Mouse (Mus musculus) liver, embryonic 14.5 days (tissue): ENCODE measurements around the gene 4930548H24Rik. TPM values are rescaled to one million over a fixed set of nuclear protein-coding genes. Genes with fewer than 3 reads are reported as not detected.

Source experiments
- ATAC-seq: fragments of 200-750 bp; cut with Nextera tagmentation; 2 replicates; pipeline ENCODE4 v1.8.0; 2017; ENCODE audit warnings: moderate number of reproducible peaks, mild to moderate bottlenecking, moderate library complexity; ENCODE audit not compliant: insufficient read depth
- DNase-seq, 3 experiments: peaks; one replicate each; pipeline ENCODE4 v3.0.0-alpha.2; 2012 to 2013; ENCODE audit warnings: low read depth in 3 of 3, low spot score in 3 of 3
- H3K27ac ChIP-seq: fragments of 300-500 bp; sonication (generic); 2 replicates; pipeline ENCODE4 v1.5.1; 2014; ENCODE audit warnings: moderate library complexity, mild to moderate bottlenecking, control low read depth, inconsistent platforms
- H3K27me3 ChIP-seq: fragments of 300-500 bp; sonication (generic); 2 replicates; pipeline ENCODE4 v1.6.1; 2014; ENCODE audit warnings: mild to moderate bottlenecking, low read length, moderate library complexity; ENCODE audit not compliant: control insufficient read depth, insufficient read depth
- H3K36me3 ChIP-seq: fragments of 300-500 bp; sonication (generic); replicated peaks from 2 replicates; pipeline ENCODE4 v1.6.1; 2014; ENCODE audit warnings: low read depth; ENCODE audit not compliant: control insufficient read depth, insufficient read depth
- H3K4me1 ChIP-seq, 2 experiments: fragments of 200-500 bp in 1 of 2; fragments of 300-500 bp in 1 of 2; sonication (generic) in 1 of 2; replicated peaks; 2 replicates each; pipeline ENCODE4 v1.6.1; 2012 to 2014; ENCODE audit warnings: antibody characterized with exemption in 1 of 2, inconsistent platforms in 1 of 2, low read length in 1 of 2; ENCODE audit not compliant: control insufficient read depth in 2 of 2, insufficient read depth in 2 of 2
- H3K4me2 ChIP-seq: fragments of 300-500 bp; sonication (generic); 2 replicates; pipeline ENCODE4 v1.6.1; 2014; ENCODE audit warnings: low read depth, mild to moderate bottlenecking, control low read depth, moderate library complexity
- H3K4me3 ChIP-seq, 2 experiments: fragments of 200-500 bp in 1 of 2; fragments of 300-500 bp in 1 of 2; sonication (generic) in 1 of 2; 2 replicates each; pipeline ENCODE4 v1.5.1; 2012 to 2014; ENCODE audit warnings: low read depth in 2 of 2, low read length in 2 of 2, mild to moderate bottlenecking in 2 of 2, control low read depth in 1 of 2, inconsistent platforms in 1 of 2, moderate library complexity in 1 of 2; ENCODE audit not compliant: insufficient read depth in 1 of 2
- H3K9ac ChIP-seq: fragments of 300-500 bp; sonication (generic); replicated peaks from 2 replicates; pipeline ENCODE4 v1.6.1; 2014; ENCODE audit warnings: mild to moderate bottlenecking, control low read depth, moderate library complexity
- H3K9me3 ChIP-seq: fragments of 300-500 bp; sonication (generic); 2 replicates; pipeline ENCODE4 v1.6.1; 2016; ENCODE audit warnings: low read length, mixed read lengths; ENCODE audit not compliant: control insufficient read depth
- CTCF ChIP-seq: IDR thresholded peaks from 2 replicates; pipeline ENCODE4 v1.5.1; 2016; ENCODE audit warnings: antibody characterized with exemption, low read depth, control low read depth
- EP300 ChIP-seq: IDR thresholded peaks from 2 replicates; pipeline ENCODE4 v1.6.1; 2016; ENCODE audit warnings: antibody characterized with exemption, low read depth
- WGBS: fragments of 180-500 bp; shearing (Covaris S2); extraction: QIAGEN DNeasy Blood & Tissue Kit; methylation state at CpG from one replicate; pipeline ENCODE4 v1.1.7; 2014; ENCODE audit not compliant: insufficient replicate concordance; 5-methylcytosine and 5-hydroxymethylcytosine counted together
- polyA plus RNA-seq, 2 experiments: library from polyadenylated mRNA; depleted of rRNA in 1 of 2; stranded (reverse) in 1 of 2; unstranded in 1 of 2; fragments of >200 nt; fragmentation: Nextera tagmentation in 1 of 2; extraction: Ambion mirVana in 1 of 2; gene quantifications; 2 replicates each; pipeline versions ENCODE4 v1.2.1 to v1.2.3; 2012 to 2014

Gene 4930548H24Rik
- polyA plus RNA-seq, 2 experiments: 0.02 TPM; not detected in 1

- DNase-seq (no peak), ATAC-seq (no peak)
- TF ChIP-seq EP300 (no peak), CTCF (no peak)
- H3K9me3 ChIP-seq: no peaks in the 10 kb centered on the region
- H3K4me1 ChIP-seq: no peaks in the 10 kb centered on the region
- peaks cover 16% of the 10 kb centered on the region for H3K36me3 ChIP-seq
- H3K4me3 ChIP-seq: no peak overlapping the region
- H3K27me3 ChIP-seq: no peaks in the 10 kb centered on the region
- H3K9ac ChIP-seq: no peak overlapping the region
- H3K4me2 ChIP-seq: no peak overlapping the region
- H3K27ac ChIP-seq: no peak overlapping the region
- WGBS: 86% methylated on average over 3 of the region's 3 CpGs
Observed at GRCm38 (mm10) chr5:31467798-31468197, 17.7 kb upstream of the 4930548H24Rik start.

- TF ChIP-seq CTCF (no peak), EP300 (no peak)
- Histone ChIP-seq H3K4me3 (no peak overlapping the region), H3K4me2 (no peak overlapping the region), H3K36me3 (peaks cover 22% of the 10 kb centered on the region), H3K4me1 (no peaks in the 10 kb centered on the region), H3K9me3 (no peaks in the 10 kb centered on the region), H3K9ac (no peak overlapping the region), H3K27ac (no peak overlapping the region), H3K27me3 (no peaks in the 10 kb centered on the region)
- 87% methylated on average over 6 of the region's 6 CpGs for WGBS
- ATAC-seq (no peak), DNase-seq (no peak)
Observed at GRCm38 (mm10) chr5:31469711-31470110, 15.8 kb upstream of the 4930548H24Rik start.

GRCm38 (mm10) chr5:31470334-31470733 lies 15.2 kb upstream of the 4930548H24Rik start:
- Histone ChIP-seq H3K27me3 (no peaks in the 10 kb centered on the region), H3K36me3 (peaks cover 22% of the 10 kb centered on the region), H3K9me3 (no peaks in the 10 kb centered on the region), H3K9ac (no peak overlapping the region), H3K4me3 (no peak overlapping the region), H3K4me2 (no peak overlapping the region), H3K27ac (no peak overlapping the region), H3K4me1 (no peaks in the 10 kb centered on the region)
- ATAC-seq: no peak
- WGBS: 67% methylated on average over 7 of the region's 7 CpGs
- TF ChIP-seq EP300 (no peak), CTCF (peak; percentile 71)
- no peak for DNase-seq

GRCm38 (mm10) chr5:31480536-31480935 lies 5.0 kb upstream of the 4930548H24Rik start:
- peaks cover 8% of the 10 kb centered on the region for H3K36me3 ChIP-seq

GRCm38 (mm10) chr5:31487889-31488288 lies 2.3 kb downstream of the 4930548H24Rik start:
- Histone ChIP-seq H3K36me3 (no peaks in the 10 kb centered on the region), H3K27ac (no peak overlapping the region), H3K27me3 (no peaks in the 10 kb centered on the region), H3K9me3 (no peaks in the 10 kb centered on the region), H3K4me1 (no peaks in the 10 kb centered on the region), H3K4me2 (no peak overlapping the region), H3K4me3 (no peak overlapping the region), H3K9ac (no peak overlapping the region)
- DNase-seq (no peak), ATAC-seq (no peak)
- TF ChIP-seq EP300: no peak
- TF ChIP-seq CTCF: no peak
- 66% methylated on average over 3 of the region's 3 CpGs for WGBS

More at GRCm38 (mm10) chr5:31480536-31480935, 5.0 kb upstream of the 4930548H24Rik start:
- no peaks in the 10 kb centered on the region for H3K27me3 ChIP-seq
- H3K4me2 ChIP-seq: no peak overlapping the region
- H3K4me3 ChIP-seq: no peak overlapping the region
- H3K9me3 ChIP-seq: no peaks in the 10 kb centered on the region
- DNase-seq: no peak
- ATAC-seq: no peak
- TF ChIP-seq EP300 (no peak), CTCF (no peak)
- no peaks in the 10 kb centered on the region for H3K4me1 ChIP-seq
- 75% methylated on average over 4 of the region's 4 CpGs for WGBS
- H3K9ac ChIP-seq: no peak overlapping the region
- H3K27ac ChIP-seq: no peak overlapping the region
